Mouse (Mus musculus) megakaryocyte, embryonic 14.5 days (primary cell): ENCODE measurements around the gene Tlr12.

ENCODE experiments used
- FLI1 ChIP-seq: IDR thresholded peaks from 2 replicates; pipeline ENCODE4 v1.6.1; 2012; ENCODE audit warnings: low read length, inconsistent platforms, mixed read lengths
- GATA1 ChIP-seq: IDR thresholded peaks from 3 replicates; pipeline ENCODE4 v1.6.1; 2012; ENCODE audit warnings: mixed read lengths, low read length, inconsistent platforms, borderline replicate concordance

DNA sequence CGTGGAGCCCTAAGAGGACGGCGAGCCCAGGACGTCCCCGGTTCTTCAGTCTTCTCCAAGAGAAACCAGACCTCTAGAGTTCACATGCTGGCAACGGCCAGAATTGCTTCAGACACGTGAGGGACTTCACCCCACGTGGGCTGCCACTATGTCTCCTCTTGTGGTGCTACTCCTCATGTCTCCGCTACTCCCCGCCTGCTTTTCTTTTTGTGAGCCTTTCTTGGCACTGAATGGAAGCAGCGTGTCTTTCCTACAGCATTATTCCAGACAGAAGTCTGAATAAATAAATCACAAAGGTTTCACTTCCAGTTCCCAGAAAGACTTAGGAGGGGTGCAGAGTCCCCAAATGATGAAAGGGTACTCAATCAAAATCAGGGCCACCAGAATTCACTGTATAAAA lies 10.8 kb downstream of the Tlr12 start:
- no peak for TF ChIP-seq GATA1
- TF ChIP-seq FLI1: no peak
